Mouse (Mus musculus) ZHBTc4 (cell line): Measurements from ENCODE around the gene Zp1.

Experiments used
- DNase-seq: peaks from one replicate; pipeline ENCODE4 v3.0.0-alpha.2; 2011; ENCODE audit warnings: low read depth, low spot score

Zp1 gene

GRCm38 (mm10) chr19:10878201-10878837, 42.1 kb downstream of the Zp1 start:
- no peak for DNase-seq

- DNase-seq, result no peak
Measured at GRCm38 (mm10) chr19:10871328-10871961, 49.0 kb downstream of the Zp1 start.

GRCm38 (mm10) chr19:10870676-10871075, 49.8 kb downstream of the Zp1 start:
- DNase-seq, result no peak

- no peak for DNase-seq
Measured at GRCm38 (mm10) chr19:10869886-10870527, 50.4 kb downstream of the Zp1 start, which contains the start of gene Tmem132a. Tmem132a (minus strand) TSS chr19:10869940.

- DNase-seq, result peak; percentile 80
Measured at GRCm38 (mm10) chr19:10869241-10869885, 51.1 kb downstream of the Zp1 start.

GRCm38 (mm10) chr19:10868623-10869141, 51.8 kb downstream of the Zp1 start:
- no peak for DNase-seq

GRCm38 (mm10) chr19:10867946-10868622, 52.3 kb downstream of the Zp1 start:
- no peak for DNase-seq

- DNase-seq, result no peak
Measured at GRCm38 (mm10) chr19:10866351-10866750, 54.1 kb downstream of the Zp1 start.
